Mouse (Mus musculus): ENCODE data around the gene Dph5.

Dph5 gene

GRCm38 (mm10) chr3:115952356-115952755, 64.7 kb downstream of the Dph5 start:
- DNase-seq (ENCODE audit: low spot score in 2 of 2) = no peak

GRCm38 (mm10) chr3:115953088-115953487, 65.5 kb downstream of the Dph5 start:
- DNase-seq (ENCODE audit: low spot score in 2 of 2) = no peak

GRCm38 (mm10) chr3:115957223-115957622, 69.6 kb downstream of the Dph5 start:
- DNase-seq (ENCODE audit: low spot score in 2 of 2) = no peak

DNA sequence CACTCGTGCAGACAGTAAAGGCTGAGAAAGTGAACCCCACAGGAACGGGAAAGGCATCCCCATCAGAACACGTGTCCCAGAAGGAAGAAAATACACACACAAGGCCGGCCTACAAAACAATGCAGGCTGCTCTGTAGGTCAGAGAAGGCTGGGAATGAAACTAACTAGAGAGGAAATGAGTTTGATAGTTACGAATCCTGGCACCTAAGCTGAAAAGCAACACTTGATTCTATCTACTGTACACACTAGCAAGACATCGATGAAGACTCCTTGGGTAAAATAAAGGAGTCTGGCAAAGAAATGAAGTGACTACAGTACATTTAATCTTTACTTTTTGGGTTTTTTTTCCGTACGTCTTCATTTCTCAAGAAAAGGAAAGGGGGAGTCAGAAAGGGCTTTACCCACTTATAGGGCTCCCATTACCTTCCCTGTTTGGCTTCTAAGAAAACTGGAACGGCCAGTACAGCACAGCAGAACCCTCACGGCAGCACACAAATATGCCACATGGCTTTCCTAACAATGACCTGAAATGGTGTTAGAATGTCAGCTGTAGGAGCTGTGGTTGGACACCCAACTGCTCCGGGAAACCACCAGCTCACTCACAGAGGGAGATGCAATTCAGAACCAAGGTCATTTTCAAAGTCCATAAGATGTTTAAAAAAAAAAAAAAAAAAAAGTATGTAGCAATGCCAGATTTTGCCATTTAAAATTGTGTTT, 73.8 kb downstream of the Dph5 start:
- no peak for DNase-seq (ENCODE audit: low spot score in 2 of 2)

DNA sequence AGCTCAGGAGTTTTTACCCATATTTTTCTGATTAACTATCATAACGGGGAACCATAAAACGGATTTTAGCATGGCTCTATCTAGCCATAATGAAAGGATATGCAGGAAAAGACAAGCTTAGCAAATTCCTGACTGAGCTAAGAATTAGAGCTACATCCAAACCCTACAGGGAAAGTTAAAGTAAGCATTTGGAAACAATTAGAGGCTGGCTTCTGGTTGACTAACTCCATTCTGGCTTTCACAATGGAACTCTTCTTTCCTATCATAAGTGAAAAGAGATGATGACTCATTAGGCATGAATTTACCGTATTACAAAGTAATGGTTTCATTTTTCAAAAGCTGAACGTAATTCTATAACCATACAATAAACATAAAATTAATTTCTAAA, 74.4 kb downstream of the Dph5 start:
- DNase-seq (ENCODE audit: low spot score in 2 of 2) = no peak

GRCm38 (mm10) chr3:115963597-115963996, 76.0 kb downstream of the Dph5 start:
- DNase-seq (ENCODE audit: low spot score in 2 of 2) = no peak

GRCm38 (mm10) chr3:115964071-115964470, 76.4 kb downstream of the Dph5 start:
- no peak for DNase-seq (ENCODE audit: low spot score in 2 of 2)

GRCm38 (mm10) chr3:115968745-115969530, 81.3 kb downstream of the Dph5 start:
- DNase-seq (ENCODE audit: low spot score in 2 of 2) = no peak

DNA sequence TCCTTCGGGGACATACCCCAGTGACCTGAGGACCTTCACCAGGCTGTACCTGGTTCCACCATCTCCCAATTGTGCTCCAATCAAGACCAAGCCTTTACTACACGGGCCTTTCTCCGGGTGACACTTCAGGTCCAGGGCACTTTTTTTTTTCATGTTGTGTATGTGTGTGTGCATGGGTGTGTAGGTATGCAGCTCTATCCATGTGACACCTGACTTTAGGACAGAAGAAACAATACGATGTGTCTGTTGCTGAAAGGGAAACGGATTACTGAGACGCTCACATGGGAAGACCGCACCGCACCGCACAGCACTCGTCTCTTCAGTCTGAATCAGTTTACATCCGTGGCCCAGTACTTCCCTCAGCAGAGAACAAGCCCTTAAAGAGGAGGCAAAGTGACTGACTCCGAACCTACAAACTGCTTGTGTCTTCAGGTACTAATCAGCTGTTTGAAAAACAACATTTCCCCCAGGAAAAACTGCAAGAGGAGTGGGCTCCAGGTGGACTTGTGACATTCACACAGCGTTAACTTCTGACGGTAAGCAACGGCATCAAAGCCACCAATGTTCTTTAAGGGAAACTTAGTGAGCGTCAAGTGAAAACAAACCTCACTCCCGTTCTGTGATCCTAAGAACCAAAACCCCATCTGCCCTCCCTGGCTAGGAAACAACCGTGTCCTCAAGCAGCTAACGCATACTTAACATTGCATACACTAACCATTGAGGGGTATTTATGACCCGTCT, 83.6 kb downstream of the Dph5 start:
- no peak for DNase-seq (ENCODE audit: low spot score in 2 of 2)

GRCm38 (mm10) chr3:115971891-115972646, 84.4 kb downstream of the Dph5 start:
- no peak for DNase-seq (ENCODE audit: low spot score in 2 of 2)

DNA sequence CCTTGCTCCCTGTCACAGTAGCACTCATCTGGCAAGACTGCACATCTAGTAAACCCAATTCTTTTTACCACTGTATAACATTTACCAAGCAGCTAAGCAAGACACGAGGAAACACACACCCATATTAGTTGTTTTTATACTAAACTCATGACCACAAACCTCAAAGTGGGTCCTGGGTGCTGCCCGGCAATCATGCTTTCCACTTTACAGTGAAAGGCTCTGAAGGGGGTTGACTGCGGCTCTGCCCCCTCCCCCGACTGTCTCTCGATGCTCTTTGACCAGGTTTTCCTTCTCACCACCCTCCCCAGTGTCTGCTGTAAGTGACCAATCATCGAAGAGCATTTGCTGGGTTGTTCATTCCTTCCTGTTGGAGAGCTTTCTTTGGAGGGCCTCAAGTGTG, 86.6 kb downstream of the Dph5 start:
- DNase-seq (ENCODE audit: low spot score in 2 of 2) = no peak

- DNase-seq (ENCODE audit: low spot score in 2 of 2) = no peak
These were observed 87.4 kb downstream of the Dph5 start for GRCm38 (mm10) chr3:115974995-115975394.

GRCm38 (mm10) chr3:115979000-115979399, 91.4 kb downstream of the Dph5 start:
- DNase-seq (ENCODE audit: low spot score in 2 of 2) = no peak

DNA sequence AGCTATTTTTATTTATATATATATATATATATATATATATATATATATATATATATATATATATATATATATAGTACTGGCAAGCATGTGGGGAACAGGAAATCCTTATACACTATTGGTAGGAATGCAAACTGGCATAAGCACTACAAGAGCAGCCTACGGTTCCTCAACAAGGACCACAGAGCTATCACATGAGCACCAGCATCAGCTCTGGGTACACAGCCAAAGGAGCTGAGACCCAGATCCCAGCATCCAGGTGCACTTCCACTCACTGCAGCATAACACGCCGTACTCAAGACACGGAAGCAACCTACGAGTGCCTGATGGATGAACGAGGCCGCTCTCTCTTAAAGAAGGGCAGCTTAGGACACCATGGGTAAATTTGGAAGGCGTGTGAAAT, 95.6 kb downstream of the Dph5 start:
- DNase-seq (ENCODE audit: low spot score in 2 of 2) = no peak
